Mouse (Mus musculus) G1E (cell line): ENCODE results near the gene Fam163b.

ENCODE experiments used
- CTCF ChIP-seq: IDR thresholded peaks from 2 replicates; pipeline ENCODE4 v1.5.1; 2012; ENCODE audit warnings: low read depth, low read length, inconsistent platforms, mixed read lengths
- GATA1 ChIP-seq: IDR thresholded peaks from 2 replicates; pipeline ENCODE4 v1.6.1; 2012; ENCODE audit warnings: borderline replicate concordance, low read length, inconsistent platforms, mixed read lengths
- POLR2AphosphoS5 ChIP-seq: IDR thresholded peaks from 2 replicates; pipeline ENCODE4 v1.6.1; 2012; ENCODE audit warnings: low read depth, low read length, inconsistent platforms; ENCODE audit not compliant: insufficient replicate concordance
- TAL1 ChIP-seq: conservative IDR thresholded peaks from 2 replicates; pipeline ENCODE4 v1.6.1; 2012; ENCODE audit warnings: low read depth, low read length, inconsistent platforms, mixed read lengths

DNA sequence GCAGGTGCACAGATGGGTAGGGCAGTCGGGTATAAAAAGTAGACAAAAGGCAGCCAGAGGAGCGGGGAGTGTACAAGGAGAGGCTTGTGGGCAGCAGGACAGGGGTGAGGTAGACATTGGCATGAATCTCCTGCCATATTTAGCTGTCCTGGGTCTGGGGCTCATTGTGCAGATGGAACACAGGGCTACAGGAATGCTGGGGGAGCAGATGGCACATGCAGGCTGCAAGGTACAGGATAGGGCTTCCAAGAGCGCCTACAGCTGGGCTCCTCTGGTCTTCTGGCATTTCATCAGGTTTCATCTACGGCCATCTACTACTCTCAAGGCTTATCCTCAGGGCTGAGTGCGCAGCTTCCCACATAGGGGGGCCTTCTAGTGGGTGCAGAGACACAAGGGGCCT is 33.2 kb downstream of the Fam163b start:
- TF ChIP-seq CTCF (no peak), POLR2AphosphoS5 (no peak), GATA1 (no peak), TAL1 (no peak)
